Mouse (Mus musculus) kidney, adult 18-20 months (tissue): ENCODE data around the gene Tm9sf1.

Experiments
- DNase-seq: peaks from one replicate; pipeline ENCODE4 v3.0.0; 2021

Gene Tm9sf1

DNA sequence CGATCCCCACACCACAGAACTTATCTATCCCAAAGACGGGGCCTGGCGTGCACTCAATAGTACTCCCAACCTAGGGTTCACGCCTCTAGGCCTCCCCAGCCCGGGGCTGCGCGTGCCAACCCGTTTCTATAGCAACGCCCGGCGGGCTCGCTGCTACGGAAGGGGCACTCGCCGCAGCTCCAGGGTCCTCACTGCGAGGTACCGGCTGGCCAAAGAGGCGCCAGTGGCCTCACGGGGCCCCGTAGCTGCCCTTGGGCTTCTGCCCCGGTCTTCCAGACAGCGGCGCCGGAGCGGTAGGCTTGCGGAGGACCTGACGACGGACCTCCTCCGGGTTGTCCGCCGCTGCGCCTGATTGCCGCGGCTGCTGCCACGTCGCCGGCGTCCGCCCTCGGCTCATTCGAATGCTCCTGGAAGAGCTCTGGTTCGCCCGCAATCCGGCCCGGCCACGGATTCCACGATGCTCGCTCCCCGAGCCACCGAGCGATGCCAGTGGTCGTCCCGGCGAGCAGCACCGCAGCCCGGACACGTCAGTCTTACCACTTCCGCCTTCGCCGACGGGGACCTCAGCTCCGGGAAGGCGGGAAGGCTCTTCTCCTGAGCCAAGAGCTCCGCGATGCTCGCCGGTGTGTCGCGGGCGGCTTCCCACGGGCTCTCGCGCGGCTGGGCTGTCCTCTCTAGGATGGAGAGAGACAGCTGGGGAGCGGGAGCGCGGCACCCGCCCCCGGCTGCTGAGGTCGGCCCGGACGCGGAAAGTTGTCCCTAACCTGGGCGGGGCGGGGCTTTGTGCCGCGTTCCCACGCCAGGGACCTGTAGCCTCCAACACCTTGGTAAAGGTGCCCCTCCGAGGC is at the start of gene Tm9sf1:
Gene Tm9sf1 (minus strand): TSS at position 747 of the 848 bp plus-strand sequence.
- peak; percentile 95 for DNase-seq

DNA sequence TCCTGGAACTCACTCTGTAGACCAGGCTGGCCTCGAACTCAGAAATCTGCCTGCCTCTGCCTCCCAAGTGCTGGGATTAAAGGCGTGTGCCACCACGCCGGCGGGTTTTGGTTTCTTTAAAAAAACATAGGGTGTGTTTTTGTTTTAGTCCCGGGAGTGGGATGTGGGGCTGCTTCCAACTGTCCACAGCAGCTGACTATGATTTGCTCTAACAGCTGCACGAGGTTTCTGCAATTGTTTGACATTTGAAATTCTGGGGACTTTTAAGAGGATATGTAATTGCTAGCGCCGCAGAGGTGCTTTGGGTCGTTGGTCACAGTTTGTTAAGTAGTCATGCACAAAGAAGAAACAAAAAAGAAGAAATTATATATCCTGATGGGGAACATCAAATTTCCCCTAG is 45.8 kb upstream of the Tm9sf1 start:
- no peak for DNase-seq

DNA sequence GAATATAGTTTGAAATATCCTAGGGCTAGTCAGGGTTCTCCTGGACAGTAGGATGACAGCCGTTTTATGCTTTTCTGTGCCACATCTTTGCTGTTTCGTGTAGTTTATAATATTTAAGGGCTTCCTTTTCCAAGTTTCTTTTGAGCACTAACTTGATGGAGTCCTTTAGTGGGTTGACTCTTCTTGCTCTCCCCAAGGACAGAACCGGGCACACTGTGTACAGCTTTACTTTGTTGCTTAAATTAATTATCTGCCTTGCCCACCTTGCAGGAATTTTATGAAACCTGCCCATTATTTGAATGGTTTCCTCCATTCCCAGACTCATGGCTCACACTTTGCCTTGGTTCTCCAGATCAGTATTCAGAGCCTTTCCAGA is 38.5 kb upstream of the Tm9sf1 start:
- DNase-seq = no peak

DNA sequence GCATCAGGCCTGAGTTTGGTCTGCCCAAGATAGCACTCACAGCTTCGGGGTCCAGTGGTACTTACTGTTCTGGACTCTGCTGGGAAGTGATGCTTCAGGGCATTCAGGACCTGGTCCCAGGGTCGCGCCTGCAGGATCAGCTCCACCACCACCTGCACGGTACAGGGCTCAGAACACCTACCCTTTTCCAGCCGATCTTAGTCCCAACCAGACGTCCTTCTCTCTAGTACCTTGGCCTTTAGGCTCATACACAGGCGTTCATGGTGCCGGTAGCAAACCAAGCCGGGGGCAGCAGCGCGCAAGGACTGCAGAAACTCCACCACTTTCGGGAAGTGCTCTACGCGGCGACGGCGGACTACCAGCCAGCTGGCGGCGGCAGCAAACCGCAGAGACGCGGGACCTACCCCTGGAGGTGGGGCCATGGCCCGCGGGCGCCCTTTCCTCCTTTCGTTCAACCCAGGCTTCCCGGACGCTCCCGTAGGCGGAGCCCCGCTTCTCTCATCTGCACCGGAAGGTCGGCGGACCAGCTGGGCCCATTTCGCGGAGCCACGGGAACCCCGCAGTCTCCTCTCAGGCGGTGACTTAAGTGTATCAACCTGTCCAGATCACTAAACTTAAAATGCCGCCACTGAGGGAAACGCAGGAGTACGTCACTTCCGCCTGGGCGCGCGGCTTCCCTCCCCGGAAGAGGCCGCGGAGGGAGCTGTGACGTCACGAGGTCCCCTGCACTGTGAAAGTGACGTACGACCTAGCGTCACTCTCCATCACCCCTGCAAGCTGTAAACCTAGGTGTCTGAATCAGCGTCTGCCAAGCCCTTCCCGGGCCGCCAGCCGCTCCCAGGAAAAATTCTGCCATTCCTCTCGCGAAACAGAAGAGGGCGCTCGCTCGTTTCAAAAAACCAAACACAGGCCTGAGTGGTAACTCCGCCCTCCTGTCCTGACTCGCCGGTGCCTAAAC is 37.8 kb upstream of the Tm9sf1 start, which contains the start of gene Tinf2:
Gene Tinf2 (minus strand): TSS at position 661 of the 958 bp plus-strand sequence.
- DNase-seq = peak; percentile 95

DNA sequence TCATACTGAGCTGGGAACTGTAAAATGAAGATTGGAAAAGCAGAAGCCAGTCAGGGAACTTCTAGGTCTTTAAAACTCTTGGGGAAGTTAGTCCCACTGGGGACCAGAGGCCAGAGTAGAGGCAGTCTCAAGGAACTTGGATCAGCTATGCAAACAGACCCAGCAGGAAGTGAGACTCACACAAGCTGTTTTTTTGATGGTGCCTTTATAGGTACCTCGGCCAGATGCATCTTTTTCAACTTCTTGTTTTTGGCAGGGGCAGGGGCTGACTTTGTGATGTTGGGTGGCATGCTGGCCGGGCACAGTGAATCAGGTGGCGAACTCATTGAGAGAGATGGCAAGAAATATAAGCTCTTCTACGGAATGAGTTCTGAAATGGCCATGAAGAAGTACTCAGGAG is 34.0 kb upstream of the Tm9sf1 start:
- no peak for DNase-seq

DNA sequence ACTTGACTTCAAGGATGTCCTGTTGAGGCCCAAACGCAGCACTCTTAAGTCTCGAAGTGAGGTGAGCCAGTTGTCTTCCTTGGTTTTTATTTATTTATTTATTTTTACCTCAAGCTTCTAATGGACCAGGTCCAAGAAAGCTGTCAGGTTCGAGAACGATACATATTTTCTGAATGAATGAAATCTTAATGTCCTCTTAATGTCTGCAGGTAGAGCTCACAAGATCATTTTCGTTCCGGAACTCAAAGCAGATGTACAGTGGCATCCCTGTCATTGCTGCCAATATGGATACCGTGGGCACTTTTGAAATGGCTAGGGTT is 29.1 kb upstream of the Tm9sf1 start:
- no peak for DNase-seq

DNA sequence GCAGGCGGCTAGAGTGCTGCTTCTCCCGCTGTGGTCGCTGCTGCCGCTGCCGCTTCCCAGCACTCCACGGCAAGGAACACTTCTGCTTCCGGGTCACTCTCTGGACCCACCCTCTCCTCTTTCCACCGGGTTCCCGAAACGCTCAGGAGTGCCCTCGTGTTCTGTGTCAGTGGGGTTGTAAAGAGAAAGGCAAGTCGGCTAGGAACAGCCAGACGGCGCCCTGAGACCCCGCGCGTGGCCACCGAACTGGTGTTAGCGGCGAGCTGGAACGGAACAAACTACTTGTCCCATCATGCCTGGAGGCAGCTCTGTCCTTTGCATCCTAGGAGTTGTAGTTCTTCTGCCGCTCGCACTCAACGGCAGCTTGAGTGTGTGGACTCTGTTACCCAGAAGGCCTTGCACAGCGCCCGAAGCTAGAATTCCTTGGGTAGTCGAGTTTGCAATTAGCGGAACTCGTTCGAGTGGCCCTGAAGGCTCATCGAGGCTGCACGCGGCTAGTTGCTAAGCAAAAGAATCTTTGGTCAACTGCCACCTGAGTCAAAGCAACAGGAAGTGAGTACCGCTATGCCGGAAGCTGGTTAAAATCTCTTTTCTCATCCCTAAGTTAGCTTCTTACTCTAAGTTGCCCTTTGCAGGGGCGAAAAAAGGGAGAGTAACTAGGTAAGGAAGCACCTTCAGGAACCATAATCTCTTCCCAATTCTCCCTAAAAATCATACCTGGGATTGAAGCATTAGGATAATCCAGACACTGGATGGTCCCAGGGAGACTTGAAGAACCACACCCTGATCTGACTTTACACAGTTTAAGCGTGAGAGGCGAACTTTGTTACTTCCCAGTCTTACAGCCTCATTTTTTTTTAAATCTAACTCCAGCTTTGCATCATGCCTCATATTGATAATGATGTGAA is 28.5 kb upstream of the Tm9sf1 start, which contains the start of the genes Gmpr2 and Nedd8:
Gene Gmpr2 (plus strand): TSS at position 109 of the 908 bp plus-strand sequence.
Gene Nedd8 (minus strand): TSS at position 292 of the 908 bp plus-strand sequence.
- peak; percentile 95 for DNase-seq

DNA sequence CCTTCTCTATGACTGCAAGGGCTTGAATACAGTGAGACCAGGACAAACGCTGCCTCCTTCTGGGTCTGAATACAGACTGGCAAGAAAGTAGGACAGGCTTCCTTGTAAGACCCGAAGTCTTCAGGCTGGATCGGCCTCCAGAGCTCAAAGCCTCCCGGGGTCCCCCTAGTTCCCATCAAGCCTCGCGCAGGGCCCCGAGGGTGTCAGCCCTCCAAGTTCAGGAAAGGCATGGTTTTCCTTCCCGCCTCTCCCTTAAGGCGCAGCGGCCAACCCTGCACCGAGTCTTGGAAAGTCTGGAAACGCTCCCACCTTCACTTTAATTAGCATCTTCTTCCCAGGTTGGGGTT is 27.9 kb upstream of the Tm9sf1 start:
- DNase-seq = no peak

DNA sequence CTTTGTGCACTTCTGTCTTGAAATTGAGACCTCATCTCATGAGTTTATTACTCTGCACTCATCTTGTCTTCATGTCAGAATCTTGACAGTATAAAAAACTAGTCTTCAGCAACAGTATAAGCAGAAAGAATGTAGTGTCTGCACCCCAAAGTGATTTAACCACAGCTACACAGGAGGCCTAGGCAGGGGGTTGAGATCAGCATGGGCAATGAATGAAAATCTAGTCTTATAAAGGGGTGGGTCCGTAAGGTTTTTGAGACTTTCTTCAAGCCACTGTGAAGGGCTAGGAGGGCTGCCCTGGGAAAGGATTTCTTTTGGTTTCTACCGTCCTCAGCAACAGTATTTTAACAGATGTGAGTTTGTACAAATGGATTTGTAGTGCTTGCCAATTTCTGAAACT is 17.0 kb upstream of the Tm9sf1 start:
- DNase-seq = no peak

DNA sequence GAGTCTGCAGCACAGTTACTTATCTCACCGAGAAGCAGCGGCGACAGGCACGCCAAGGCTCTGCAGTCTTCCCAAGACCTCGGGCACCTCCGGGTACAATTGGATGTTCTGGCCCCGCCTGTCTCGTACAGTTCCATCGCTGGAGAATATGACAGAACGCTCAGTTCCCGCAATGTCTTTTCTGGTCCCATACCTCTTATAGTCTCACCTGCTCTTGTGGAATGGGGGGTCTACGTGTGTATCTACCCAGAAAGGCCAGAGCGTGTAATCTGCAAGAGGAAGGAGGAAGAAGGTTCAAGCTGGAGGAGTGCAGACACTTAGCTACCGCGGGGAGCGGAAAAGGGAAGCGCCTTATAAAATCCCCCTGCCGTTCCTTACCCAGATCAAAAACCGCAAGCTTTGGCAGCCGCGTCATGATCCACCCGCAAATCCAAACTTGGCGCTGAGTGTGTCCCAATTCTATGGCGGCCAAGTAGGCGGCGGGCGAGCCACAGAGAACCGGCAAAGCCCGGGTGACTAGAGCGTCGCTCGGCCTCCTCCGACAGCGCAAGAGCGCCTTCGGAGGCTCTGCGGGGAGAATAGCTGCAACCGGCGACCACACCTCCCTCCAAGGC is 16.5 kb upstream of the Tm9sf1 start, which contains the start of gene Mdp1:
Gene Mdp1 (minus strand): TSS at position 549 of the 614 bp plus-strand sequence.
- peak; percentile 80 for DNase-seq

DNA sequence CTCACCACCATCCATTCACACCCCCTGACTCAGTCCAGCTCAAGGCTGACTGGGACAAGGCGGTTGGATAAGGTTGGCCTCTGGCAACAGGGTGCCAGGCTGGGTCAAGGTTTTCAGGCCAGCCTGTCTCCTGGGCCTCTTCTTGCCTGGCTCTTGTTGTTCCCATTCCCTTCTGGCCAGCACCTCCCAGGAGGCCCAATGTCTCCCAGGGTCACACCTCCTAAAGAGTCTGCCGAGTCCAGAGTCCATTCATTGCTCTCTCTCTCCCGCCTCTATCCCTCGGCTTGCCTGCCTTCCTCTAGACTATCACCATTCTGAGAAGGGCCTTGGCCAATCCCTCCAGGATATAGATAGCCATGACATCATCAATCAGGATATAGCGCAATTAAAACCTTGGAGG is 14.4 kb upstream of the Tm9sf1 start:
- DNase-seq = peak; percentile 51

DNA sequence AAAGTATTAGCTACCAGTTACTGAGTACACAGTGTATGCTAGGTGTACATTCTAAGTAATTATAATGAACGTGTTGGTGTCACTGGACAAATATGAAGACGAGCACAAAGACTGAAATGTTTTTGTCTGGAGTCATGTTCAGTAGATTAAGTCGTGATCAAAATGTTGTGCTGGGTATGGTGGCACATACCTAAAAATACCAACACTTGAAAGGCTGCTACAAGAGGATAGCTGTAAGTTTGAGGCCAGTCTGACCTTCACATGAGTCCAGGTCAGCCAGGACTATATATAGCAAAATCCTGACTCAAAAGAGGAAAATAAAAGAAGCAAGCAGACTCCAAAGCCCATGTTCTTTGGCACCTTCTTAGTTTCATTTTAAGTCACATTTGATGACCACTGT is 13.3 kb upstream of the Tm9sf1 start:
- no peak for DNase-seq

DNA sequence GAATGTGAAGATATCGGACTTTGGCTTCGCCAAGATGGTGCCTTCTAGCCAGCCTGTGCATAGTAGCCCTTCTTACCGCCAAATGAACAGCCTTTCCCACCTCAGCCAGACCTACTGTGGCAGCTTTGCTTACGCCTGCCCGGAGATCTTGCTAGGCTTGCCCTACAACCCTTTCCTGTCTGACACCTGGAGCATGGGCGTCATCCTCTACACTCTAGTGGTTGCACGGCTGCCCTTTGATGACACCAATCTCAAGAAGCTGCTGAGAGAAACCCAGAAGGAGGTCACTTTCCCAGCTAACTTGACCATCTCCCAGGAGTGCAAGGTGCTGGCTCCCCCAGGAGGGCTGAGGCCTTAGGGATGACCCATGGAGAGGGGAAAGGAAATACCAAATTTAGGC is 7.9 kb upstream of the Tm9sf1 start:
- DNase-seq = no peak

DNA sequence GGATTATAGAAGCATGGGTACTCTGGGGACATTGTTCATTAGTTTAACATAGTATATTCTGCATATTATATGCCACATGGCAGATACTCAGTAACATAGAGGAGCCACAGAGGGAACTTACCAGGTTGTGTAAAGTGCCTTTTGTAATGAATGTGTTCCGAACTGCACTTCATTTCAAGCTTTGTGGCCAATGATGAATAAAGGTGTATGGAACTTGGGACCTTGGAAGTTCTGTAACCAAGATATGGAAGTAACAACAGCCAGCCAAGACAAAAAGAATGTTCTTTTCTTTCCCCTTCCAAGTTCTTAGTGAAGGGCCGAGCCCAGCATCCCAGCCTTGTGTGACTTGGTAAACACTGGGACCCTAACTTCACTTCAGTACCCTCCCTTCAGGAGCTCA is 6.3 kb upstream of the Tm9sf1 start, which contains the start of gene Tssk4:
Gene Tssk4 (plus strand): TSS at position 301 of the 400 bp plus-strand sequence.
- no peak for DNase-seq

DNA sequence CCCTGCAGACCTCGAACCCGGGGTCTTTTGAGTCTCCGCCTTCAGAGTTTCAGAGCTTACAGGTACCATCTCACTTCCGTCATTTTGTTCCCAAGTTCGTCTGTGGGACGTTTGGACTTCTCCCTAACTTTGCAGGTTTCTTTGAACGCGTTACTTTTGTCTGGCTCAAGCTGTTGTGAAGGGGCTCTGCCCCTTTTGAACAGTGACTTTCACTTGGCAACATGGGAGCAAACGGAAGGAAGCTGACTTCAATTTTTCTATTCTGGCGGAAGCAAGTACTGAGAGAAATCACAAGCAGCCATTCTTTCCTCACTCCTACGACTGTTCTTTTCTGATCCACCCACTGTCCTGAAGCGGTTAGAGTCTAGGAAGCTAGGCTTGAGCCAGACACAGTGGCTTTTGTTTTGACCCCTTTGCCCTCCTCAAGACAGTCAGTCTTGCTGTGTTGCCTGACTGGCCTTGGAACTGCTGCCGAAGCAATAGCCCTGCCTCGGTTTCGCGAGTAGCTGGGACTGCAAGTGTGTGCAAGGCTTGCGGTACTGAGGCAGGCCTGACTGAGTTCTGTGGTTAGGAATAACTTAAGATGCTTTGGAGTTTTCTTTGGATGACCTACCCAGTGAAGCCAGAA is 769 bp upstream of the Tm9sf1 start:
- DNase-seq = peak; percentile 12

DNA sequence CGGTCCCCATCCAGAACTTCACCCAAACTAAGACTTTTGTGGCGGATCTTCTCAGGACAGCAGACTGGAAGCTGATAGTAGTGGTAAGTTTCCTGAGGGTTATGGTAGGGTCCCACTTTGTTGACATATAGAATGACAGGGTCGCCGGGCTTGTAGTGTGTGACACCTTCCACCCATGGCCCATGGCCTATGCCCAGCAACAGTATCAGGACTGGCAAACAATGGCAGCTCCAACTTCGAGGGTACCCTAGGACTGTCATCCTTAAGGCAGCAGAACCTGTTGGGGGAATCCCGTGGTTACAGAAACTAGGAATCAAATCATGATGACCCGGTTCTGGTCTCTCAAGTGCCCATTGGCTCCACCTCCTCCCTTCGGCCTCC is 937 bp downstream of the Tm9sf1 start:
- no peak for DNase-seq

DNA sequence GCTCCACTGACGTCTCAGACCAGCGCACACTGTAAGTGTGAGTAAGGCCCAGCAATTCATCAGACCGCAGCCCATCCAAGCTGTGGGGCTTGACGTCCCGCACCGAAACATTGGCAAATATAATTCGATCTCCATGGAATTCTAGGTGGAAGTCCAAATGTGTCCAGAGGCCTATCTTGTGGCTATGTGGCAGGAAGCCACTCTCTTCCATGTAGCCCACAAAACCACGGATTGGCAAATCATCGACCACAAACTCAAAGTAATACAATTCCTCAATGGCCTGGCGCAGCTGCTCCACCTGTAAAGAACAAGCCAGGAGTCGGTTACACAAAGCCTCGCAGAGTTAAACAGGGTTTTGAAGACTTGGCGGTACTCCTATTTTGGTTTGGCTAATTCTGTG is 2.3 kb downstream of the Tm9sf1 start:
- no peak for DNase-seq

DNA sequence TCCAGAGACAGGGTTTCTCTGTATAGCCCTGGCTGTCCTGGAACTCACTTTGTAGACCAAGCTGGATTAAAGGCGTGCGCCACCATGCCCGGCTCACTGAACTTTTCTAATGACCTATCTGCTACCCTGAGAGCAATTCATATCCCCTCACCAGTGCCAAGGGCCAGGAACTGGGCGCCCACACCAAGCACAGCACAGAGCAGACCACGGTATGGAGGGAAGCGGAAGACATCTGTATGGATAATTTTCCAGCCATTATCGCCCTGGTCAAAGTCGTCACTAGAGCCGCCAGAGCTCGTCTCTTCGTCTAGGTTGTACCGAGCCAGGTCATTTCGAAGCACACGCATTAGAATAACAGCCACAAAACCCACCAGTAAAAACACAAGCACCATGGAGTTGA is 2.8 kb downstream of the Tm9sf1 start:
- no peak for DNase-seq

DNA sequence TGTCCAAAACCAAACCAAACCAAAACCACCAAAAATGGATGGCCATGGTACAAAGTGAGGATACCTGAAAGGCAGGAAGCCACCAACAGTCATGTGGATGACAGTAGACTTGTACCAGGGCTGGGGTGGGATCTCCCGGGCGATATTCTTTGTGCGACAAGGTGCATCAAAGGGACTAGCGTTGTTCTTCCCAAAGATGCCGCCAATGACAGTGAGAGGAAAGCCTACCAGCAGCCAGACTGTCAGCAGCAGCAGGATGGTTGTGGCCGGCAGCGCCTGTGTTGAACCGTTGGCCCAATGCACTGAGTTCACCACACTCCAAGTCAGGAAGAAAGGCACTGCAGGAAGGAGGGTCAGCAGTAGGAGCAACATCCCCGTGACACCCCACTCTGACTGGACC is 5.8 kb downstream of the Tm9sf1 start, which contains the start of gene Gm49378:
Gene Gm49378 (minus strand): TSS at position 101 of the 400 bp plus-strand sequence.
- no peak for DNase-seq

DNA sequence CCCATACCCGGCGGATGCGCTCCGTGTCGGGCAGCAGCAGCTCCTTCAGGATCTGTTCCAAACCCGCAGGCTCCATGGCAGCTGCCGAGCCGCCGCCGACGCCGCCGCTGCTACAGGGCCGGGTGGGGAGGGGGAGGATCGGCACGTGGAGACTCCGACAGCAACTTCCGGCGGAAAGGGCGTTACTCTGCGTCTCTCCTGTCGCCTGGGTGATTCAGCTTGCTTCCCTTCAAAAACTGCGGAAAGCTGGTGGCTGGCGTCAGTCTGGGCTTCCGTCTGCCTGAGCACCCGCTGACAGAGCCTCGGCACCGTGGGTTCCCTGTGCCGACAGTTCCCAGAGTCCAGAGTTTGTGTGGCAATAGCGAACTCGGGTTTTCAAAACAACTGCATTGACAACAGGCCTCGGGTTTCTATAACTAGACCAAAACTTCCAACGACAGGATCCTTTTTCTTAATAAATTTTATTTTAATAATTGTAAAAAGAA is 8.0 kb downstream of the Tm9sf1 start, which contains the start of gene Ipo4:
Gene Ipo4 (minus strand): TSS at position 435 of the 485 bp plus-strand sequence.
- peak; percentile 87 for DNase-seq

DNA sequence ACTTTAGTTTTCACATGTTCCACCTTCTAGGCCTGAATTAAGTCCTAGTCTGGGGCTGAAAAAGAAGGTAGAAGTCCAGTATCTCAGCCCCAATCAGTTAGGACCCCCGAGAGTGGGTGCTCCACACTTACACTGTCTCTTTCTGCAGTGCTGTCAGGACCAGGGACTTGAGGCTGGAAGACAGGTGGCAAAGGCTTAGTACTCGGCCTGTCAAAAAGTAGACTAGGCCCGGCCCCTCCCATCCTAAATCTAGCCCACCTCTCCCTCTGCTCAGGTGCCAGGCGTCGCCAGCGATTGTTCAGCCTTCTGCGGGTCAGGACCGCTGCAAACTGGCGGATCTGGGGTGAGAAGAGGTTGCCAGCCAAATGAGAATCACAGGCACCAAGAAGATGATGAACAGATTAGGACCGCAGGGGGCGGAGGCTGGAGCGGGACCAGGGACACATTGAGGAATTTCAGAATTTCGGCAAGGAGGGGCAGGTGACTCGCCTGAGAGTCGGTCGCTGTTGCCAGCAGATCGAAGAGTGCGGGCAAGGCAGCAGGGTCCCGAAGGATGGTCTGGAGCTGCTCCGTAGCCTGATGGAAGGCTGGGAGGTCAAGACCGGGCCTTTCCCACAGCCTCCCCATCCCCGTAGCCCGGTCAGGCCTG is 8.6 kb downstream of the Tm9sf1 start:
- DNase-seq = no peak
